Mouse (Mus musculus): Measurements from ENCODE around the gene Fmod. TPM values are rescaled to one million over a fixed set of nuclear protein-coding genes. Genes with fewer than 3 reads are reported as not detected.

Gene Fmod
- polyA plus RNA-seq, 1 experiment from 2014 or later, result 8.7 TPM

GRCm38 (mm10) chr1:134071411-134072018, 34.5 kb downstream of the Fmod start:
- Histone ChIP-seq H3K27me3 (replicated peaks; ENCODE audit: control insufficient read depth, insufficient read depth, low read length) (no peaks in the 10 kb centered on the region), H3K27ac (ENCODE audit: low read length) (peak overlapping the region; percentile 80), H3K36me3 (ENCODE audit: control insufficient read depth, insufficient read depth, low read length) (no peaks in the 10 kb centered on the region), H3K9ac (ENCODE audit: low read depth, low read length) (peak overlapping the region; percentile 15; the same call in 1 of the 2 replicates), H3K4me2 (ENCODE audit: low read depth, low read length) (no peak overlapping the region), H3K4me3 (ENCODE audit: low read length) (no peak overlapping the region), H3K9me3 (ENCODE audit: control insufficient read depth, low read length) (no peaks in the 10 kb centered on the region), H3K4me1 (ENCODE audit: control insufficient read depth, insufficient read depth, low read length) (peaks cover 48% of the 10 kb centered on the region)
- WGBS, result 34% methylated on average over 10 of the region's 10 CpGs
- 0 out of 2 replicates have a peak, but pooled peaks have one; percentile 8 for ATAC-seq

- 79% methylated on average over 6 of the region's 6 CpGs for WGBS
- peaks cover 53% of the 10 kb centered on the region for H3K4me1 ChIP-seq (ENCODE audit: control insufficient read depth, insufficient read depth, low read length)
- no peak overlapping the region for H3K9ac ChIP-seq (ENCODE audit: low read depth, low read length)
- no peak overlapping the region for H3K27ac ChIP-seq (ENCODE audit: low read length)
- no peaks in the 10 kb centered on the region for H3K27me3 ChIP-seq (replicated peaks; ENCODE audit: control insufficient read depth, insufficient read depth, low read length)
- no peaks in the 10 kb centered on the region for H3K36me3 ChIP-seq (ENCODE audit: control insufficient read depth, insufficient read depth, low read length)
- no peak overlapping the region for H3K4me3 ChIP-seq (ENCODE audit: low read length)
- no peaks in the 10 kb centered on the region for H3K9me3 ChIP-seq (ENCODE audit: control insufficient read depth, low read length)
- H3K4me2 ChIP-seq (ENCODE audit: low read depth, low read length), result no peak overlapping the region
- no peak; the same call in 1 of the 2 replicates for ATAC-seq
These were observed 36.1 kb downstream of the Fmod start for GRCm38 (mm10) chr1:134073061-134073564.

- Histone ChIP-seq H3K4me1 (ENCODE audit: control insufficient read depth, insufficient read depth, low read length) (peaks cover 54% of the 10 kb centered on the region), H3K36me3 (ENCODE audit: control insufficient read depth, insufficient read depth, low read length) (no peaks in the 10 kb centered on the region), H3K27ac (ENCODE audit: low read length) (no peak overlapping the region), H3K27me3 (replicated peaks; ENCODE audit: control insufficient read depth, insufficient read depth, low read length) (no peaks in the 10 kb centered on the region), H3K4me3 (ENCODE audit: low read length) (no peak overlapping the region), H3K9me3 (ENCODE audit: control insufficient read depth, low read length) (no peaks in the 10 kb centered on the region), H3K9ac (ENCODE audit: low read depth, low read length) (no peak overlapping the region), H3K4me2 (ENCODE audit: low read depth, low read length) (no peak overlapping the region)
- no peak for ATAC-seq
- WGBS, result 66% methylated on average over 1 of the region's 1 CpGs
These were observed 36.6 kb downstream of the Fmod start for GRCm38 (mm10) chr1:134073658-134074057.

- peaks cover 54% of the 10 kb centered on the region for H3K4me1 ChIP-seq (ENCODE audit: control insufficient read depth, insufficient read depth, low read length)
- no peak for ATAC-seq
- H3K4me2 ChIP-seq (ENCODE audit: low read depth, low read length), result no peak overlapping the region
- no peak overlapping the region for H3K4me3 ChIP-seq (ENCODE audit: low read length)
- H3K27ac ChIP-seq (ENCODE audit: low read length), result no peak overlapping the region
- H3K9me3 ChIP-seq (ENCODE audit: control insufficient read depth, low read length), result no peaks in the 10 kb centered on the region
- H3K9ac ChIP-seq (ENCODE audit: low read depth, low read length), result no peak overlapping the region
- WGBS, result 74% methylated on average over 3 of the region's 3 CpGs
- no peaks in the 10 kb centered on the region for H3K36me3 ChIP-seq (ENCODE audit: control insufficient read depth, insufficient read depth, low read length)
- no peaks in the 10 kb centered on the region for H3K27me3 ChIP-seq (replicated peaks; ENCODE audit: control insufficient read depth, insufficient read depth, low read length)
These were observed 37.1 kb downstream of the Fmod start for GRCm38 (mm10) chr1:134074184-134074583.

- Histone ChIP-seq H3K4me3 (ENCODE audit: low read length) (no peak overlapping the region), H3K4me1 (ENCODE audit: control insufficient read depth, insufficient read depth, low read length) (peaks cover 54% of the 10 kb centered on the region), H3K36me3 (ENCODE audit: control insufficient read depth, insufficient read depth, low read length) (no peaks in the 10 kb centered on the region), H3K4me2 (ENCODE audit: low read depth, low read length) (no peak overlapping the region), H3K27ac (ENCODE audit: low read length) (no peak overlapping the region), H3K9ac (ENCODE audit: low read depth, low read length) (no peak overlapping the region), H3K9me3 (ENCODE audit: control insufficient read depth, low read length) (no peaks in the 10 kb centered on the region), H3K27me3 (replicated peaks; ENCODE audit: control insufficient read depth, insufficient read depth, low read length) (no peaks in the 10 kb centered on the region)
- 80% methylated on average over 10 of the region's 10 CpGs for WGBS
- no peak for ATAC-seq
These were observed 37.6 kb downstream of the Fmod start for GRCm38 (mm10) chr1:134074606-134075005.

GRCm38 (mm10) chr1:134075532-134075931, 38.5 kb downstream of the Fmod start:
- H3K4me1 ChIP-seq (ENCODE audit: control insufficient read depth, insufficient read depth, low read length), result peaks cover 47% of the 10 kb centered on the region
- H3K4me2 ChIP-seq (ENCODE audit: low read depth, low read length), result 0 out of 2 replicates have a peak overlapping the region, but pooled peaks have one; percentile 45
- no peak overlapping the region for H3K4me3 ChIP-seq (ENCODE audit: low read length)
- H3K36me3 ChIP-seq (ENCODE audit: control insufficient read depth, insufficient read depth, low read length), result no peaks in the 10 kb centered on the region
- ATAC-seq, result no peak
- no peak overlapping the region for H3K27ac ChIP-seq (ENCODE audit: low read length)
- 89% methylated on average over 8 of the region's 8 CpGs for WGBS
- H3K9ac ChIP-seq (ENCODE audit: low read depth, low read length), result no peak overlapping the region
- no peaks in the 10 kb centered on the region for H3K9me3 ChIP-seq (ENCODE audit: control insufficient read depth, low read length)
- H3K27me3 ChIP-seq (replicated peaks; ENCODE audit: control insufficient read depth, insufficient read depth, low read length), result no peaks in the 10 kb centered on the region

GRCm38 (mm10) chr1:134076789-134077188, 39.7 kb downstream of the Fmod start:
- WGBS, result 68% methylated on average over 2 of the region's 2 CpGs
- peaks cover 36% of the 10 kb centered on the region for H3K4me1 ChIP-seq (ENCODE audit: control insufficient read depth, insufficient read depth, low read length)
- no peak for ATAC-seq
- H3K36me3 ChIP-seq (ENCODE audit: control insufficient read depth, insufficient read depth, low read length), result no peaks in the 10 kb centered on the region
- H3K4me3 ChIP-seq (ENCODE audit: low read length), result peak overlapping the region; percentile 29
- H3K27ac ChIP-seq (ENCODE audit: low read length), result 0 out of 2 replicates have a peak overlapping the region, but pooled peaks have one; percentile 11
- H3K27me3 ChIP-seq (replicated peaks; ENCODE audit: control insufficient read depth, insufficient read depth, low read length), result no peaks in the 10 kb centered on the region
- H3K4me2 ChIP-seq (ENCODE audit: low read depth, low read length), result peak overlapping the region; percentile 45
- H3K9me3 ChIP-seq (ENCODE audit: control insufficient read depth, low read length), result no peaks in the 10 kb centered on the region
- peak overlapping the region; percentile 30; the same call in 1 of the 2 replicates for H3K9ac ChIP-seq (ENCODE audit: low read depth, low read length)

- Histone ChIP-seq H3K27ac (ENCODE audit: low read length) (peak overlapping the region; percentile 70), H3K27me3 (replicated peaks; ENCODE audit: control insufficient read depth, insufficient read depth, low read length) (no peaks in the 10 kb centered on the region), H3K4me2 (ENCODE audit: low read depth, low read length) (peak overlapping the region; percentile 78), H3K9me3 (ENCODE audit: control insufficient read depth, low read length) (no peaks in the 10 kb centered on the region), H3K36me3 (ENCODE audit: control insufficient read depth, insufficient read depth, low read length) (no peaks in the 10 kb centered on the region), H3K4me1 (ENCODE audit: control insufficient read depth, insufficient read depth, low read length) (peaks cover 34% of the 10 kb centered on the region), H3K4me3 (ENCODE audit: low read length) (peak overlapping the region; percentile 73), H3K9ac (ENCODE audit: low read depth, low read length) (peak overlapping the region; percentile 82)
- ATAC-seq, result no peak
- WGBS, result 35% methylated on average over 14 of the region's 14 CpGs
These were observed 40.5 kb downstream of the Fmod start for GRCm38 (mm10) chr1:134077389-134078060.

GRCm38 (mm10) chr1:134078061-134078795, 41.2 kb downstream of the Fmod start:
- Histone ChIP-seq H3K9me3 (ENCODE audit: control insufficient read depth, low read length) (no peaks in the 10 kb centered on the region), H3K4me2 (ENCODE audit: low read depth, low read length) (peak overlapping the region; percentile 78), H3K4me3 (ENCODE audit: low read length) (peak overlapping the region; percentile 73), H3K27me3 (replicated peaks; ENCODE audit: control insufficient read depth, insufficient read depth, low read length) (no peaks in the 10 kb centered on the region), H3K9ac (ENCODE audit: low read depth, low read length) (peak overlapping the region; percentile 82), H3K4me1 (ENCODE audit: control insufficient read depth, insufficient read depth, low read length) (peaks cover 36% of the 10 kb centered on the region), H3K36me3 (ENCODE audit: control insufficient read depth, insufficient read depth, low read length) (no peaks in the 10 kb centered on the region), H3K27ac (ENCODE audit: low read length) (peak overlapping the region; percentile 70)
- peak; percentile 15 for ATAC-seq
- WGBS, result 11% methylated on average over 19 of the region's 19 CpGs
